Mouse (Mus musculus) left cerebral cortex, postnatal 10 days (tissue): ENCODE data around the gene Eef1akmt3. TPM values are rescaled to one million over a fixed set of nuclear protein-coding genes. Genes with fewer than 3 reads are reported as not detected.

Experiments
- DNase-seq, 2 experiments: peaks; one replicate each; pipeline ENCODE4 v3.0.0; 2021 to 2022; ENCODE audit warnings: low spot score in 2 of 2, mixed read lengths in 1 of 2; ENCODE audit errors: extremely low spot score in 1 of 2
- intact Hi-C: fragments of 180-260 bp; cut with DNase I; formaldehyde crosslinking; loops from one replicate; pipeline ENCODE4 v1.15.1; 2025
- total RNA-seq, 2 experiments: library from RNA; stranded (reverse); gene quantifications; 2 replicates each; pipeline ENCODE4 v1.2.3; 2021

Gene Eef1akmt3
- total RNA-seq: under 1 TPM; 0.28 to 0.49 TPM

- peak in 1 of 2 experiments; percentile 60 for DNase-seq
These were observed at the start of gene Eef1akmt3, which contains the start of gene Mettl1 for GRCm38 (mm10) chr10:127041274-127041766. Gene Eef1akmt3, minus strand, starts transcription at chr10:127041513. Gene Mettl1, plus strand, starts transcription at chr10:127041414.

GRCm38 (mm10) chr10:127090560-127091411 lies 49.5 kb upstream of the Eef1akmt3 start:
- peak in 1 of 2 experiments; percentile 73 for DNase-seq
- intact Hi-C loops: no loop called here

More at GRCm38 (mm10) chr10:127041274-127041766, at the start of gene Eef1akmt3, which contains the start of gene Mettl1:
- intact Hi-C loops: no loop called here

- intact Hi-C loops: no loop called here
- no peak for DNase-seq
These were observed 44.3 kb upstream of the Eef1akmt3 start for GRCm38 (mm10) chr10:127085633-127086032.

GRCm38 (mm10) chr10:127085052-127085451 lies 43.7 kb upstream of the Eef1akmt3 start:
- DNase-seq: no peak
- intact Hi-C loops: no loop called here

- intact Hi-C loops: no loop called here
- DNase-seq: peak in 1 of 2 experiments; percentile 26
These were observed 42.6 kb upstream of the Eef1akmt3 start for GRCm38 (mm10) chr10:127083915-127084306.

GRCm38 (mm10) chr10:127083292-127083914 lies 42.1 kb upstream of the Eef1akmt3 start:
- DNase-seq: peak in 1 of 2 experiments; percentile 50
- intact Hi-C loops: no loop called here

GRCm38 (mm10) chr10:127081996-127082620 lies 40.8 kb upstream of the Eef1akmt3 start:
- peak in 1 of 2 experiments; percentile 45 for DNase-seq
- intact Hi-C loops: no loop called here

GRCm38 (mm10) chr10:127080901-127081780 lies 39.8 kb upstream of the Eef1akmt3 start:
- peak in 1 of 2 experiments; percentile 85 for DNase-seq
- intact Hi-C loops: no loop called here

- DNase-seq: peak in 1 of 2 experiments; percentile 75
- intact Hi-C loops: no loop called here
These were observed 38.5 kb upstream of the Eef1akmt3 start for GRCm38 (mm10) chr10:127079665-127080391.

- peak; percentile 70 to 79 for DNase-seq
- intact Hi-C loops: no loop called here
These were observed 37.6 kb upstream of the Eef1akmt3 start for GRCm38 (mm10) chr10:127078677-127079575.

GRCm38 (mm10) chr10:127078001-127078676 lies 36.8 kb upstream of the Eef1akmt3 start:
- peak; percentile 58 to 70 for DNase-seq
- intact Hi-C loops: no loop called here

- intact Hi-C loops: no loop called here
- DNase-seq: peak in 1 of 2 experiments; percentile 64
These were observed 36.2 kb upstream of the Eef1akmt3 start for GRCm38 (mm10) chr10:127077515-127077914.

GRCm38 (mm10) chr10:127076082-127076481 lies 34.8 kb upstream of the Eef1akmt3 start:
- intact Hi-C loops: no loop called here
- peak in 1 of 2 experiments; percentile 49 for DNase-seq

GRCm38 (mm10) chr10:127075651-127076050 lies 34.3 kb upstream of the Eef1akmt3 start:
- DNase-seq: no peak
- intact Hi-C loops: no loop called here

GRCm38 (mm10) chr10:127075080-127075479 lies 33.8 kb upstream of the Eef1akmt3 start, which contains the start of gene Agap2:
Gene Agap2, plus strand, starts transcription at chr10:127075284.
- intact Hi-C loops: no loop called here
- DNase-seq: no peak

GRCm38 (mm10) chr10:127073981-127074380 lies 32.7 kb upstream of the Eef1akmt3 start:
- no peak for DNase-seq
- intact Hi-C loops: no loop called here
